Mouse (Mus musculus) limb, embryonic 11.5 days (tissue): Measurements from ENCODE around the gene Ntpcr. TPM values are rescaled to one million over a fixed set of nuclear protein-coding genes. Genes with fewer than 3 reads are reported as not detected.

ENCODE experiments used
- ATAC-seq: fragments of 200-750 bp; cut with Nextera tagmentation; 2 replicates; pipeline ENCODE4 v1.8.0; 2017; ENCODE audit warnings: low read depth; ENCODE audit not compliant: insufficient number of reproducible peaks, low FRiP score, low TSS enrichment
- DNase-seq: peaks from one replicate; pipeline ENCODE4 v3.0.0-alpha.2; 2015; ENCODE audit warnings: low spot score
- H3K27ac ChIP-seq: fragments of 300-500 bp; sonication (generic); replicated peaks from 2 replicates; pipeline ENCODE4 v1.5.1; 2014; ENCODE audit warnings: low read depth, mild to moderate bottlenecking, low read length
- H3K27me3 ChIP-seq: fragments of 300-500 bp; sonication (generic); 2 replicates; pipeline ENCODE4 v1.6.1; 2014; ENCODE audit warnings: mild to moderate bottlenecking, low read length, mixed read lengths; ENCODE audit not compliant: control insufficient read depth, insufficient read depth
- H3K36me3 ChIP-seq: fragments of 300-500 bp; sonication (generic); 2 replicates; pipeline ENCODE4 v1.6.1; 2014; ENCODE audit warnings: mild to moderate bottlenecking, low read length, moderate library complexity, mixed read lengths; ENCODE audit not compliant: control insufficient read depth, insufficient read depth
- H3K4me1 ChIP-seq: fragments of 300-500 bp; sonication (generic); 2 replicates; pipeline ENCODE4 v1.6.1; 2014; ENCODE audit warnings: low read length, mixed read lengths; ENCODE audit not compliant: control insufficient read depth, insufficient read depth
- H3K4me2 ChIP-seq: fragments of 300-500 bp; sonication (generic); 2 replicates; pipeline ENCODE4 v1.6.1; 2014; ENCODE audit warnings: low read depth, mild to moderate bottlenecking, moderate library complexity; ENCODE audit not compliant: severe bottlenecking
- H3K4me3 ChIP-seq: fragments of 300-500 bp; sonication (generic); 2 replicates; pipeline ENCODE4 v1.5.1; 2014; ENCODE audit warnings: low read depth, low read length
- H3K9ac ChIP-seq: fragments of 300-500 bp; sonication (generic); 2 replicates; pipeline ENCODE4 v1.6.1; 2014; ENCODE audit warnings: mild to moderate bottlenecking, low read length
- H3K9me3 ChIP-seq: fragments of 300-500 bp; sonication (generic); 2 replicates; pipeline ENCODE4 v1.6.1; 2016; ENCODE audit warnings: low read length; ENCODE audit not compliant: control insufficient read depth
- WGBS: fragments of 180-500 bp; shearing (Covaris S2); extraction: QIAGEN DNeasy Blood & Tissue Kit; methylation state at CpG from one replicate; pipeline ENCODE4 v1.1.7; 2014; 5-methylcytosine and 5-hydroxymethylcytosine counted together
- polyA plus RNA-seq: library from polyadenylated mRNA; unstranded; fragments of >200 nt; fragmentation: Nextera tagmentation; extraction: Ambion mirVana; gene quantifications from 2 replicates; pipeline ENCODE4 v1.2.1, GENCODE M21; 2014

Ntpcr gene
- polyA plus RNA-seq, 1 experiment from 2014 or later: 22.0 TPM

DNA sequence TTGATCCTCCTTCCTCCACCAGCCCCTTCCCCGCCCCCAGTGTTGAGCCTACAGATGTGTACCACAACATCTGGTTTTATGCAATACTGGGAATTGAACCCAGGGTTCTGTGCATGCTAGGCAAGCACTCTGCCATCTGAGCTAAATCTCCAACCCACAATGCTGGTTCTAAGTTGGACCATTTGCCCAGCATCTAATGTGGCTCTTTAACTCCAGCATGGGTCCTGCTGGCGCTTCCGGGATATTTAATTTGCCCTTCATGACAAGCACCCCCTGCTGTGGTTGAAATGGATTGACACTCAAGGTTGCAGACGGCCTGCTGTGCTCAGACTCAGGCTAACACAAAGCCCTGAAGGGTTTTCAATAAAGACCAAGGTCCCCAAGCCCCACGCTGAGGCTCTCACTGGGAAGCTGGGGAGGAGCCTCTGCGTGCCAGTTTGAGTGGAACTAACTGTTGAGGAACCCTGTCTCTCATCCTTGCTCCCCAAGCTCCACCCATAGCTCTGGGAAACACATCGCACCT is 43.6 kb downstream of the Ntpcr start:
- no peaks in the 10 kb centered on the region for H3K4me1 ChIP-seq
- H3K4me2 ChIP-seq: no peak overlapping the region
- no peak for ATAC-seq
- no peak for DNase-seq
- no peaks in the 10 kb centered on the region for H3K36me3 ChIP-seq
- H3K4me3 ChIP-seq: no peak overlapping the region
- no peak overlapping the region for H3K27ac ChIP-seq
- H3K27me3 ChIP-seq: no peaks in the 10 kb centered on the region
- no peak overlapping the region for H3K9ac ChIP-seq
- 47% methylated on average over 7 of the region's 7 CpGs for WGBS
- no peaks in the 10 kb centered on the region for H3K9me3 ChIP-seq

DNA sequence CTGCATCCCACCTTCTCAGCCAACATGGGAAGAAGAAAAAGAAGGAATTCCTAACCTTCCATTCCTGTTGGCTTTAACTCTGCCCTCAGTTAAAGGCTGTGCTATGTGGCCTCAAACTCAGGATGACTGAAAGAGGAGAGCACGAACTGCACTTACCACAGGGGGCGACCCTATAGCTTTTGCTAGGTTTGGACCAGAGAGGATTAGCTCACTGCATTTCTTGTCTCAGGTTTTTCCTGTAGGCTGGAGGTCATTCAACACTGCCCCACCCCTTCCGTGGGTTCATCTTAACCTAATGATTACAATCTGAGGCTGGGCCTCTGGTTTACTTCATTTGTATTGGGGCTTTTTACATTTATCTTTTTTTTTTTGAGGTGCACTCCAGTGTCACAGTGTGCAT is 45.3 kb downstream of the Ntpcr start:
- Histone ChIP-seq H3K27me3 (no peaks in the 10 kb centered on the region), H3K4me1 (no peaks in the 10 kb centered on the region), H3K9ac (no peak overlapping the region), H3K4me3 (no peak overlapping the region), H3K27ac (no peak overlapping the region), H3K9me3 (no peaks in the 10 kb centered on the region), H3K4me2 (no peak overlapping the region), H3K36me3 (no peaks in the 10 kb centered on the region)
- WGBS: 68% methylated on average over 3 of the region's 3 CpGs
- ATAC-seq (no peak), DNase-seq (no peak)

DNA sequence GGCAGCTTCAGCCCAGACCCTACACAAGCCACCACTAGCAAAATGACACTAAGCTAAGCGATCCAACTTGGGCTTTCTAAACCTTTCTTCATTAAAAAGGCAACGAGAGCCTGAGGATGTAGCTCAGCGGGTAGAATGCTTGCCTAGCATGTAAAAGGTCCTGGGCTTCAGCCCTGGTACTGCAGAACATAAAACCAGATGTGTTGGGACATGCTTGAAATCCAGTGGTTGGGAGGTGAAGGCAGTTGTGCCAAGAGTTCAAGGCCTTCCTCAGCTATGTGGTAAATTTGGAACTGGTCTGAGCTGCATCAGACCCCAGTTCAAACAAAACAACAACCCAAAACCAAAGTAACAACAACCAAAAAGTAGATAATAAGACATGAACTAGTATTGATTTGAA is 46.6 kb downstream of the Ntpcr start:
- no peaks in the 10 kb centered on the region for H3K9me3 ChIP-seq
- DNase-seq (no peak), ATAC-seq (no peak)
- H3K4me2 ChIP-seq: no peak overlapping the region
- H3K36me3 ChIP-seq: no peaks in the 10 kb centered on the region
- WGBS: 90% methylated on average over 3 of the region's 3 CpGs
- no peaks in the 10 kb centered on the region for H3K4me1 ChIP-seq
- H3K27me3 ChIP-seq: no peaks in the 10 kb centered on the region
- no peak overlapping the region for H3K27ac ChIP-seq
- H3K9ac ChIP-seq: no peak overlapping the region
- H3K4me3 ChIP-seq: no peak overlapping the region

DNA sequence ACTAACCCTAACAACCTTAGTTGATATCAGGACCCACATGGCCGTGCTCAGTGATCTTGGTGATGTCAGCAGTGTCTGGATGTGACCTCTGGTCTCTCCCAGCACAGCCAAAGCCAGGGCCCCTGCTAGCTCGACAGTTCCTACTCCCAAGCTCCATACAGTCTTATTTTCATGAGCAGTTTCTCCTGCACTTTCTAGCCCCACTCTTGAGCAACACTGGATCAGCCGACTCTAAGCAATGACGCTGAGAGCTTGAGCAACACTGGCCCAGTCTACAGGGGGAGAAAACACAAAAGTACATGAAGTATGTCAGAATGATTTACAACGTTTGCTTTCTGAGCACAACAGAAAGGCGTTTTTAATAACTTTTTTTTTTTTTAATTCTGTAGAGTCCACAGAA is 47.0 kb downstream of the Ntpcr start:
- 74% methylated on average over 6 of the region's 6 CpGs for WGBS
- DNase-seq: no peak
- H3K4me2 ChIP-seq: no peak overlapping the region

DNA sequence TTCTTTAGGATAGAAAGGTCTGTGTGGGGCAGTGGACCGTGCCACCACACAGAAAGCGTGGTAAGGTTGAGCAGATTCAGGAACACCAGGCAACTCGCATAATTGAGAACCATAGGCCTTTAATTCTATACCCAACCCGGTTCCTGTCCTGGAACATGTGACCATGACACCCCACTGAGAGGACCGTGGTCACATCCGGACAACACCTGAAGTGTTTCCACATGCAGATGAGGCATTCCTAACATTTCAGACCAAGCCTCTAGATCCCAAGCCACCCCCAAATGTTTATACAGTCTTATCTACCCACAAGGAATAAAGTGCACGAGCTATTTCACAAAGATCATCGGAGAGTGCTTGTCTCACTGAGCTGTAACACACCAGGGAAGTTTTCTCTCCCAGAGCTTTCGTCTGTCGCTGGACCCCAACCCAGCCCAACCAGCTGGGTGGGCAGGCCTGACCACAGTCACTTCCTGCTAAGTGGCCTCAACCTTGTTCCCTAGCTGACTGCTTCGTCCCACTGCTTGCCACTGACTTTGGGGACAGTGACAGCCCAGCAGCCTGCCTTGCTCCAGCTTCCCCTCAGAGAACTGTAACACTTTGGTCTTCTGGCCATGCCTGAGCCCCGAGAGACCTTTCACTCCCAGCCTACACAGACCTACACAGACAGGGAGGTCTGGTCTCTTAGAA is 47.9 kb downstream of the Ntpcr start:
- 76% methylated on average over 12 of the region's 12 CpGs for WGBS
- Histone ChIP-seq H3K9ac (no peak overlapping the region), H3K9me3 (no peaks in the 10 kb centered on the region), H3K27ac (no peak overlapping the region), H3K27me3 (no peaks in the 10 kb centered on the region), H3K4me1 (0 out of 2 replicates have a peak, but pooled peaks cover 3% of the 10 kb centered on the region), H3K36me3 (no peaks in the 10 kb centered on the region), H3K4me2 (no peak overlapping the region), H3K4me3 (no peak overlapping the region)
- no peak for DNase-seq
- no peak for ATAC-seq

More for the DNA sequence above, 47.0 kb downstream of the Ntpcr start:
- Histone ChIP-seq H3K27me3 (no peaks in the 10 kb centered on the region), H3K4me3 (no peak overlapping the region), H3K27ac (no peak overlapping the region), H3K36me3 (no peaks in the 10 kb centered on the region), H3K4me1 (0 out of 2 replicates have a peak, but pooled peaks cover under 1% of the 10 kb centered on the region), H3K9ac (no peak overlapping the region), H3K9me3 (no peaks in the 10 kb centered on the region)
- no peak for ATAC-seq

DNA sequence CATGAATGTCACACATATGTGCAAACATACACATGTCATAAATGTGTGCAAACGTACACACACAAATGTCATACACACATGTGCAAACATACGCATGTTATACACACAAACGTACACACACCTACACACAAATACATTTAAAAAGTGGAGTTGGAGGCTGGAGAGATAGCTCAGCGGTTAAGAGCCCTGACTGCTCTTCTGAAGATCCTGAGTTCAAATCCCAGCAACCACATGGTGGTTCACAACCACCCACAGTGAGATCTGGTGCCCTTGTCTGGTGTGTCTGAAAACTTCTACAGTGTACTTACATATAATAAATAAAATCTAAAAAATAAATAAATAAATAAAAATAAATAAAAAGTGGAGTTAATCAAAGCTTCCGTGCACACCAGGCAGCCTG is 49.2 kb downstream of the Ntpcr start:
- Histone ChIP-seq H3K4me1 (0 out of 2 replicates have a peak, but pooled peaks cover 3% of the 10 kb centered on the region), H3K9me3 (no peaks in the 10 kb centered on the region), H3K27ac (no peak overlapping the region), H3K27me3 (no peaks in the 10 kb centered on the region), H3K36me3 (no peaks in the 10 kb centered on the region), H3K4me3 (no peak overlapping the region), H3K9ac (no peak overlapping the region), H3K4me2 (no peak overlapping the region)
- ATAC-seq (no peak), DNase-seq (no peak)
- WGBS: 93% methylated on average over 5 of the region's 5 CpGs

DNA sequence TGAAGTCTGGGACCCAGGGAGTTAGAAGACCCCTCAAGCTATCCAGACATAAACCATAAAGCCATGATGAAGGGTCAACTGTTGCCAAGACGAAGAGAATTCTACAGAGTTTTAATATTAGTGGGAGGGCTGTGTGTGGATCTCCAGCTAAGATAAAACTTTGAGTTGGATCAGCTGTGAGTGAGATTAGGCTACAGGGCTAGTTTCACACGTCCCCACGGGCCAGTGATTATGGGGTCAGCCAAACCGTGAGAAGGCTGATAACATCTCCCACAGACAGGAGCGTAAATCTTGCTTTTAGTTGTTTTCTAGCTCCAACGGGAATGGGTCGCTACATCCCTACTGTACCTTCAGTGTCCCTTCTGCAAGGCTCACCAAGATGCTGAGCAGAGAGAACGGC is 49.9 kb downstream of the Ntpcr start:
- H3K4me3 ChIP-seq: no peak overlapping the region
- H3K4me2 ChIP-seq: no peak overlapping the region
- ATAC-seq (no peak), DNase-seq (no peak)
- H3K9me3 ChIP-seq: no peaks in the 10 kb centered on the region
- H3K27ac ChIP-seq: no peak overlapping the region
- no peaks in the 10 kb centered on the region for H3K27me3 ChIP-seq
- 0 out of 2 replicates have a peak, but pooled peaks cover 3% of the 10 kb centered on the region for H3K4me1 ChIP-seq
- H3K9ac ChIP-seq: no peak overlapping the region
- 52% methylated on average over 8 of the region's 8 CpGs for WGBS
- no peaks in the 10 kb centered on the region for H3K36me3 ChIP-seq

DNA sequence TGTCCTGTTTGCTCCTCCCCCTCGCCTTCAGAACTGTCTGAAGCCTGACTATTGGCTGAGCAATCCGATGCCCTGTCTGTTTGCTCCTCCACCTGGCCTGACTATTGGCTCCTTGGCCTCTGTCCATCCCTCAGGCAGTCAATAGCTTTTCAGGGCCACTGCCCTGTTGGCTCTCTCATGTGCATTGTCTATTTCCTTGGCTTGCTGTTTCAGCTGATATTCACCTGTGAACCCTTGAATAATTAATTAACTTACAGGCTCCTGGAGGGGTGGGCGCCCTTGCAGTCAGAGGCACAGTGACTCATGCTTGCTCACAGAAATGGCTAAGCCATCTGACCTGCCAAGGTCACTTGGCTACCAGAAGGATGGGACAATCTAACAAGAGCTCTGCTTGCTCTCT is 52.4 kb downstream of the Ntpcr start:
- no peak overlapping the region for H3K4me3 ChIP-seq
- 0 out of 2 replicates have a peak, but pooled peaks cover 3% of the 10 kb centered on the region for H3K4me1 ChIP-seq
- H3K9ac ChIP-seq: no peak overlapping the region
- no peaks in the 10 kb centered on the region for H3K9me3 ChIP-seq
- H3K36me3 ChIP-seq: no peaks in the 10 kb centered on the region
- no peak overlapping the region for H3K4me2 ChIP-seq
- ATAC-seq (no peak), DNase-seq (no peak)
- no peak overlapping the region for H3K27ac ChIP-seq
- 60% methylated on average over 3 of the region's 3 CpGs for WGBS
- no peaks in the 10 kb centered on the region for H3K27me3 ChIP-seq
